Mouse (Mus musculus): ENCODE measurements around the gene Olfr49. TPM values are rescaled to one million over a fixed set of nuclear protein-coding genes. Genes with fewer than 3 reads are reported as not detected.
A peak's percentile ranks its signal among the peaks of the same experiment; 100 is the strongest.

The Olfr49 gene
- polyA plus RNA-seq, 1 experiment from 2014 or later, result not detected

DNA sequence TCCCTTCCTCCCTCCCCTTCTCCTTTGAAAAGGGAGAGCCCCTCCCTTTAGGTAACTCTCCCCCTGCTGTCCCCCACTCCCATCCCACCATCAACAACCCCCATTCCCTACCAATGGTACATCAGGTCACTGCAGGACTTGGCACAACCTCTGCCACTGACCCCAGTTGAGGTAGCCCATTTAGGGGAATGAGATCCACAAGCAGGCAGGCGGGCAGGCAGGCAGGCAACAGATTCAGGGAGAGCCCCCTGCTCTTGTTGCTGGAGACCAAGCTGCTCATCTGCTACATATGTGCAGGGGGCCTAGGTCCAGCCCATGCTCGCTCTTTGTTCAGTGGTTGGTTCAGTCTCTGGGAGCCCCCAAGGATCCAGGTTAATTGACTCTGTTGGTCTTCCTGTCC, 8.3 kb downstream of the Olfr49 start:
- Histone ChIP-seq H3K4me2 (no peak overlapping the region), H3K36me3 (no peaks in the 10 kb centered on the region), H3K27me3 (no peaks in the 10 kb centered on the region), H3K27ac (no peak overlapping the region), H3K9ac (no peak overlapping the region), H3K9me3 (no peaks in the 10 kb centered on the region), H3K4me3 (no peak overlapping the region), H3K4me1 (no peaks in the 10 kb centered on the region)
- WGBS, result 78% methylated on average over 2 of the region's 2 CpGs
- no peak for ATAC-seq (ENCODE audit: insufficient number of reproducible peaks, low FRiP score, low TSS enrichment, low read depth)

DNA sequence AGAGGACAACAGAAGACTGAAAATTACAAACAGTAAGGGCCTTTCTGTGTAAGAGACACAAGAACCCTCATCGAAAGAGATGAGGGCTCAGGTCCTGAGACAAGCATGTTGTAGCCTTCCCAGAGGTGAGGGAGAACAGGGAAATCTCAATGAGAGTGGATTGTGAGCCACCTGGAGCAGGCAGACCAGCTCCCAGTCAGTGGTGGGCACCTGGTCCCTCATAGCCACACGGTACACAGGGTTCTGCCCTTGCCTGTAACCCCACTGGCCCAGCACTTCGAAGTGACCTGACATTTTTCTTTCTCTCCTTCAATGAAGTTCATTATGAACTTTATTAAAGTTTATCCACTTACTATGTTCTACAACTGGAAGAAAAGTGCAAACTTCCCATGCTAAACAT, 12.0 kb downstream of the Olfr49 start:
- no peaks in the 10 kb centered on the region for H3K4me1 ChIP-seq
- no peaks in the 10 kb centered on the region for H3K27me3 ChIP-seq
- 92% methylated on average over 3 of the region's 3 CpGs for WGBS
- no peak for ATAC-seq (ENCODE audit: insufficient number of reproducible peaks, low FRiP score, low TSS enrichment, low read depth)
- H3K36me3 ChIP-seq, result peaks cover 18% of the 10 kb centered on the region
- no peaks in the 10 kb centered on the region for H3K9me3 ChIP-seq
- no peak overlapping the region for H3K27ac ChIP-seq
- H3K9ac ChIP-seq, result no peak overlapping the region
- H3K4me2 ChIP-seq, result no peak overlapping the region
- H3K4me3 ChIP-seq, result no peak overlapping the region

GRCm38 (mm10) chr14:54271976-54272606, 12.6 kb downstream of the Olfr49 start:
- no peak for ATAC-seq (ENCODE audit: insufficient number of reproducible peaks, low FRiP score, low TSS enrichment, low read depth)
- Histone ChIP-seq H3K27me3 (no peaks in the 10 kb centered on the region), H3K4me3 (no peak overlapping the region), H3K4me2 (no peak overlapping the region), H3K4me1 (no peaks in the 10 kb centered on the region), H3K9ac (no peak overlapping the region), H3K27ac (no peak overlapping the region), H3K9me3 (no peaks in the 10 kb centered on the region), H3K36me3 (peaks cover 24% of the 10 kb centered on the region)
- WGBS, result 82% methylated on average over 3 of the region's 3 CpGs

DNA sequence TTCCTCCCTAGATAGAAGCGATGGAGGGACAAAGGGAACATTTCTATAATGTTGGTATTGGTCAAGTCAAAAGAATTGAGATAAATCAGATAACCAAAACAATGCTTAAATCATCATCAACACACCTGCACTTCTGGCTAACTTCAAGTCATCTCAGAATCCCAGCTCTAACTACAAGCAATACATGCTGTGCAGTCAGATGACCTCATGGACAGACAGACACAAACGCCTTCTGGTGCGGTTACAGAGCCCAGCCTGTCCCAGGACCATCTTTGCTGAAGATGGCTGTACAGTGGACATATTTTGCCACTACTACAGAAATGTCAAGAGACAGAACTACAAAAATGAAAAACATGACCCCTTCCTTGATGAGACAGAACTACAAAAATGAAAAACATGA, 14.3 kb downstream of the Olfr49 start:
- Histone ChIP-seq H3K27me3 (no peaks in the 10 kb centered on the region), H3K9ac (no peak overlapping the region), H3K9me3 (no peaks in the 10 kb centered on the region), H3K27ac (no peak overlapping the region), H3K4me3 (no peak overlapping the region), H3K4me1 (no peaks in the 10 kb centered on the region), H3K4me2 (no peak overlapping the region), H3K36me3 (peaks cover 34% of the 10 kb centered on the region)
- ATAC-seq (ENCODE audit: insufficient number of reproducible peaks, low FRiP score, low TSS enrichment, low read depth), result no peak
- 86% methylated on average over 3 of the region's 3 CpGs for WGBS

GRCm38 (mm10) chr14:54269566-54269965, 15.2 kb downstream of the Olfr49 start:
- Histone ChIP-seq H3K36me3 (peaks cover 41% of the 10 kb centered on the region), H3K4me2 (no peak overlapping the region), H3K27me3 (no peaks in the 10 kb centered on the region), H3K4me1 (no peaks in the 10 kb centered on the region), H3K9me3 (no peaks in the 10 kb centered on the region), H3K4me3 (no peak overlapping the region), H3K9ac (no peak overlapping the region), H3K27ac (no peak overlapping the region)
- WGBS, result 85% methylated on average over 3 of the region's 3 CpGs
- ATAC-seq (ENCODE audit: insufficient number of reproducible peaks, low FRiP score, low TSS enrichment, low read depth), result no peak

- Histone ChIP-seq H3K4me1 (no peaks in the 10 kb centered on the region), H3K4me2 (no peak overlapping the region), H3K36me3 (peaks cover 53% of the 10 kb centered on the region), H3K27ac (no peak overlapping the region), H3K9ac (no peak overlapping the region), H3K9me3 (no peaks in the 10 kb centered on the region), H3K4me3 (no peak overlapping the region), H3K27me3 (no peaks in the 10 kb centered on the region)
- 0 out of 2 replicates have a peak, but pooled peaks have one; percentile 47 for ATAC-seq (ENCODE audit: insufficient number of reproducible peaks, low FRiP score, low TSS enrichment, low read depth)
- WGBS, result 94% methylated on average over 10 of the region's 10 CpGs
Observed at GRCm38 (mm10) chr14:54267966-54268365, 16.8 kb downstream of the Olfr49 start.

- Histone ChIP-seq H3K36me3 (peaks cover 60% of the 10 kb centered on the region), H3K27ac (no peak overlapping the region), H3K27me3 (no peaks in the 10 kb centered on the region), H3K4me1 (no peaks in the 10 kb centered on the region), H3K4me3 (no peak overlapping the region), H3K9me3 (no peaks in the 10 kb centered on the region), H3K9ac (no peak overlapping the region), H3K4me2 (no peak overlapping the region)
- 80% methylated on average over 6 of the region's 6 CpGs for WGBS
- ATAC-seq (ENCODE audit: insufficient number of reproducible peaks, low FRiP score, low TSS enrichment, low read depth), result no peak
Observed at GRCm38 (mm10) chr14:54265951-54266350, 18.8 kb downstream of the Olfr49 start.

DNA sequence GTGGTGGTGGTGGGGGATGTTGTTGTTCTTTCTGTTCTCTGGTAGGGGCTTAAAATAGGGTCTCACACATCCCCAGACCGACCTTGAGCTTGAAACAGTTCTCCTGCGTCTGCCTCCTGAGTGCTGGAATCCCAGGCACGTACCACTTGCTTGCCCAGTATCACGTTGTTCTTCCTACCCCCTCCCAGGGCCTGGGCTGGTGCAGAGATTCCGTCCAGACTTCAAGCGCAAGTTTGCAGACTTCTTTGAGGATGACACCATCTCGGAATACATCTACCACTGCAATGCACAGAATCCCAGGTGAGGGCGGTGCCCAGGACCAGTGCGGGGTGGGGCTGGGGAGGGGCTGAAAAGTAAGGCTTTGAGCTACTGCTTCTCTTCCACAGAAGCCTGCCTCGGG, 19.6 kb downstream of the Olfr49 start:
- Histone ChIP-seq H3K27me3 (no peaks in the 10 kb centered on the region), H3K4me3 (no peak overlapping the region), H3K27ac (no peak overlapping the region), H3K9ac (no peak overlapping the region), H3K36me3 (peaks cover 60% of the 10 kb centered on the region), H3K9me3 (no peaks in the 10 kb centered on the region), H3K4me2 (no peak overlapping the region), H3K4me1 (peaks cover 4% of the 10 kb centered on the region)
- WGBS, result 64% methylated on average over 10 of the region's 10 CpGs
- ATAC-seq (ENCODE audit: insufficient number of reproducible peaks, low FRiP score, low TSS enrichment, low read depth), result no peak

DNA sequence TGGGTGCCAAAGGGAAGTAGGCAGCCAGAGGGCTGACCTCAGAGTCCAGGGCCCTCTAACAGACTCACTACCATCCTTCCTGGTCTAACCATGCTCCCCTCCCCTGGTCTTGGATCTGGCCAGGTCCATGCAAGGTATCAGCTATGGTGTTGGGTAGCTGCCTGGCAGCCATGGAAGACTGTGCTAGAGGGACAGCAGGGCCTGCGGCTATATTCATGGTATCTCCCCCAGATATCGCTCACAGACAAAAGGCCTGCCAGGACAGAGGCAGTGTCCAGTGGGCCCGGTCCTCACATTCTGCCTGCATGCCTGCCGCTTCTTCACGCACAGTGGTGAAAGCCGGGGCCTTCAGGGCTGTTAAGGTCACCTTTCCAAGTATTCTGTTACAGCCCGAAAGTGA, 20.5 kb downstream of the Olfr49 start:
- Histone ChIP-seq H3K4me2 (no peak overlapping the region), H3K36me3 (peaks cover 57% of the 10 kb centered on the region), H3K27me3 (no peaks in the 10 kb centered on the region), H3K9ac (no peak overlapping the region), H3K4me1 (peaks cover 9% of the 10 kb centered on the region), H3K27ac (no peak overlapping the region), H3K4me3 (no peak overlapping the region), H3K9me3 (no peaks in the 10 kb centered on the region)
- no peak for ATAC-seq (ENCODE audit: insufficient number of reproducible peaks, low FRiP score, low TSS enrichment, low read depth)
- 92% methylated on average over 7 of the region's 7 CpGs for WGBS

DNA sequence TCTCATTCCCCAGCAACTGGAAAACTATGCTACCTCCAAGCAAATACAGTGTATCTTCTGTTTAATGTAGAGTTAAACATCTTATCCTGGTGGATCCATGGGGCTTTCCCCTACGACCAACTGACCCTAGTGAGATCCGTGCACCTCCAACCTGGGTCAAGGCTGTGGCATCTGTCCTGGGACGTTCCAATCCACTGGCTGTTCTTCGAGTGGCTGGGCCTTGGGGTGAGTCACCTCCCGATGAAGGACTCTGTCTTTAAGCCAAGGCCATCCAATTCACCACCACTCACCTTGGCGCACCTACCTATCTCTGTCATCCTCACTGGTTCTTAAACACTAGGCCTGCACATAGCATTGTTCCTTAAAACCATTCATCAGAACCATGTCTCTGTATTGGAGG, 21.6 kb downstream of the Olfr49 start:
- Histone ChIP-seq H3K27ac (no peak overlapping the region), H3K9me3 (no peaks in the 10 kb centered on the region), H3K9ac (no peak overlapping the region), H3K4me1 (peaks cover 17% of the 10 kb centered on the region), H3K27me3 (no peaks in the 10 kb centered on the region), H3K4me2 (no peak overlapping the region), H3K36me3 (peaks cover 46% of the 10 kb centered on the region), H3K4me3 (no peak overlapping the region)
- no peak for ATAC-seq (ENCODE audit: insufficient number of reproducible peaks, low FRiP score, low TSS enrichment, low read depth)
- 94% methylated on average over 6 of the region's 6 CpGs for WGBS

- ATAC-seq (ENCODE audit: insufficient number of reproducible peaks, low FRiP score, low TSS enrichment, low read depth), result no peak
- H3K9me3 ChIP-seq, result no peaks in the 10 kb centered on the region
- H3K4me3 ChIP-seq, result no peak overlapping the region
- peaks cover 42% of the 10 kb centered on the region for H3K36me3 ChIP-seq
- 90% methylated on average over 8 of the region's 8 CpGs for WGBS
- no peaks in the 10 kb centered on the region for H3K27me3 ChIP-seq
- peaks cover 17% of the 10 kb centered on the region for H3K4me1 ChIP-seq
- H3K9ac ChIP-seq, result no peak overlapping the region
- no peak overlapping the region for H3K27ac ChIP-seq
- no peak overlapping the region for H3K4me2 ChIP-seq
Observed at GRCm38 (mm10) chr14:54262622-54263021, 22.1 kb downstream of the Olfr49 start.

DNA sequence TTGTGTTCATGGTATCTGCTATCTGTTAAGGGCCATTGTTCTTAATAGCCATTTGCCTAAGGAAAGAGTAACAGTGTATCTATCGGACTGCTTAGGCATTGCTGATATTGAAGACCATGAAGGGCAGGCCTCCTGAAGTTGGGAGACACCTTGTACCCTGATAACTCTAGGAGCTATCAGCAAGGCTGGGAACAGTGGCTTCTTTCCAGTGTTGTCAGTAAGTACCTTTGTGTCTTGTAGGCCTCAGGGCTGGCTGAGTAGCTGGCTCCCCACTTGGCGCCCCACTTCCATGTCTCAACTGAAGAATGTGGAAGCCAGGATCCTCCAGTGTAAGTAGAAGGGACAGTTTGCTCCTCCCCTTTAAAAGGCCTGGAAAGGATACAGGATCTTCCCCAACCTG, 23.4 kb downstream of the Olfr49 start:
- no peak for ATAC-seq (ENCODE audit: insufficient number of reproducible peaks, low FRiP score, low TSS enrichment, low read depth)
- no peak overlapping the region for H3K9ac ChIP-seq
- H3K27ac ChIP-seq, result no peak overlapping the region
- 95% methylated on average over 2 of the region's 2 CpGs for WGBS
- peaks cover 17% of the 10 kb centered on the region for H3K4me1 ChIP-seq
- H3K4me3 ChIP-seq, result no peak overlapping the region
- no peak overlapping the region for H3K4me2 ChIP-seq
- H3K27me3 ChIP-seq, result no peaks in the 10 kb centered on the region
- no peaks in the 10 kb centered on the region for H3K9me3 ChIP-seq
- peaks cover 30% of the 10 kb centered on the region for H3K36me3 ChIP-seq

DNA sequence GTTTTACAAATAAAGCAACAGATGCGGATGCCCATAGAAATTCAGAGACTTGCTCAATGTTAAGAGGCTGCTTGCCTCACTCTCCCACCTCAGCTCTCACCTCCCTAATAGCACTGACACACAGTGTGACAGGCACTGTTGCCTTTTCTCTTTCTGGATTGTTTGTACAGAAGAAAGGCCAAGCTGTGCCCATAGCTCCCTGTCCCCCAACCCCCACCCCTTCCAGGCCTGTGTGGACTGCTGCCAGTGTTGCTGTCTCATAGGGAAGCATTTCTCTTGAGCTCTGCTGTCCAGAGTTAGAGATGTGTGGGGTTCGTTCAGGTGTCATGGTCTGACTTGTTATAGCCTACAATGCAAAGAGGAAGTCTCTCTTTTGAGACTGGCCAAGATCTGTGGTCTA, 24.5 kb downstream of the Olfr49 start:
- Histone ChIP-seq H3K9ac (no peak overlapping the region), H3K4me3 (peak overlapping the region; percentile 61), H3K9me3 (no peaks in the 10 kb centered on the region), H3K36me3 (peaks cover 25% of the 10 kb centered on the region), H3K4me2 (peak overlapping the region; percentile 80), H3K4me1 (peaks cover 17% of the 10 kb centered on the region), H3K27me3 (no peaks in the 10 kb centered on the region), H3K27ac (no peak overlapping the region)
- WGBS, result 74% methylated on average over 2 of the region's 2 CpGs
- ATAC-seq (ENCODE audit: insufficient number of reproducible peaks, low FRiP score, low TSS enrichment, low read depth), result no peak

Data from limb, embryonic 15.5 days (tissue).